Mouse (Mus musculus) olfactory bulb, adult 2 months (tissue): ENCODE measurements around the gene Ubr3. TPM values are rescaled to one million over a fixed set of nuclear protein-coding genes. Genes with fewer than 3 reads are reported as not detected.

Experiments used
- H3K27ac ChIP-seq: fragments of 200-500 bp; 2 replicates; pipeline ENCODE4 v1.5.1; 2012; ENCODE audit warnings: low read depth, low read length; ENCODE audit not compliant: insufficient read depth
- H3K4me1 ChIP-seq: fragments of 200-500 bp; 2 replicates; pipeline ENCODE4 v1.6.1; 2012; ENCODE audit warnings: low read length; ENCODE audit not compliant: control insufficient read depth, insufficient read depth
- H3K4me3 ChIP-seq: fragments of 200-500 bp; 2 replicates; pipeline ENCODE4 v1.5.1; 2012; ENCODE audit warnings: mild to moderate bottlenecking, low read depth, low read length, moderate library complexity; ENCODE audit not compliant: insufficient read depth
- CTCF ChIP-seq: fragments of 200-500 bp; IDR thresholded peaks from 2 replicates; pipeline ENCODE4 v1.5.1; 2012; ENCODE audit warnings: low read depth, mild to moderate bottlenecking, low read length, moderate library complexity; ENCODE audit not compliant: insufficient read depth
- POLR2A ChIP-seq: fragments of 200-500 bp; IDR thresholded peaks from 2 replicates; pipeline ENCODE4 v1.6.1; 2012; ENCODE audit warnings: mild to moderate bottlenecking, low read depth, low read length, moderate library complexity; ENCODE audit not compliant: insufficient read depth
- WGBS: fragments of 180-500 bp; shearing (Covaris S2); methylation state at CpG from one replicate; pipeline ENCODE4 v1.1.7; 2018; 5-methylcytosine and 5-hydroxymethylcytosine counted together
- polyA plus RNA-seq: library from polyadenylated mRNA; stranded (reverse); fragments of >200 nt; gene quantifications from 2 replicates; pipeline ENCODE4 v1.2.4, GENCODE M21; 2012; ENCODE audit warnings: low replicate concordance; ENCODE audit not compliant: missing spikeins, insufficient read depth, insufficient read length

Gene Ubr3
- polyA plus RNA-seq, 1 experiment, result 194 TPM

GRCm38 (mm10) chr2:70038752-70039151, 141.7 kb downstream of the Ubr3 start, which contains the start of gene Myo3b:
TSS of gene Myo3b (plus strand) at chr2:70039126.
- Histone ChIP-seq H3K27ac (no peak within 1 kb of the TSS), H3K4me3 (no peak within 1 kb of the TSS), H3K4me1 (peaks cover 4% of the 10 kb centered on the region; the same call in 1 of the 2 replicates)
- TF ChIP-seq POLR2A (no peak), CTCF (no peak)
- 54% methylated on average over 7 of the region's 7 CpGs for WGBS

- Histone ChIP-seq H3K4me1 (peaks cover 12% of the 10 kb centered on the region), H3K4me3 (no peak overlapping the region), H3K27ac (peak overlapping the region; percentile 15; the same call in 1 of the 2 replicates)
- no peak for TF ChIP-seq POLR2A
- TF ChIP-seq CTCF, result no peak
- WGBS, result 50% methylated on average over 6 of the region's 6 CpGs
Observed at GRCm38 (mm10) chr2:70044466-70044865, 147.4 kb downstream of the Ubr3 start.

- TF ChIP-seq POLR2A (no peak), CTCF (no peak)
- H3K4me1 ChIP-seq, result peaks cover 10% of the 10 kb centered on the region
- H3K4me3 ChIP-seq, result no peak overlapping the region
- H3K27ac ChIP-seq, result no peak overlapping the region
- 82% methylated on average over 11 of the region's 11 CpGs for WGBS
Observed at GRCm38 (mm10) chr2:70047868-70048267, 150.8 kb downstream of the Ubr3 start.

GRCm38 (mm10) chr2:70053803-70054202, 156.8 kb downstream of the Ubr3 start:
- WGBS, result 50% methylated on average over 9 of the region's 9 CpGs
- TF ChIP-seq POLR2A (no peak), CTCF (no peak)
- H3K4me3 ChIP-seq, result no peak overlapping the region
- H3K27ac ChIP-seq, result peak overlapping the region; percentile 97
- H3K4me1 ChIP-seq, result peaks cover 12% of the 10 kb centered on the region

GRCm38 (mm10) chr2:70058201-70058600, 161.2 kb downstream of the Ubr3 start:
- Histone ChIP-seq H3K4me3 (no peak overlapping the region), H3K27ac (peak overlapping the region; percentile 26; the same call in 1 of the 2 replicates), H3K4me1 (peaks cover 19% of the 10 kb centered on the region)
- 92% methylated on average over 4 of the region's 4 CpGs for WGBS
- TF ChIP-seq POLR2A (no peak), CTCF (no peak)

- 35% methylated on average over 11 of the region's 11 CpGs for WGBS
- TF ChIP-seq POLR2A, result no peak
- TF ChIP-seq CTCF, result no peak
- Histone ChIP-seq H3K4me1 (peaks cover 26% of the 10 kb centered on the region), H3K27ac (peak overlapping the region; percentile 90), H3K4me3 (no peak overlapping the region)
Observed at GRCm38 (mm10) chr2:70060359-70061345, 163.6 kb downstream of the Ubr3 start.

- WGBS, result 85% methylated on average over 6 of the region's 6 CpGs
- TF ChIP-seq CTCF (no peak), POLR2A (no peak)
- H3K4me3 ChIP-seq, result no peak overlapping the region
- H3K4me1 ChIP-seq, result peaks cover 28% of the 10 kb centered on the region
- H3K27ac ChIP-seq, result peak overlapping the region; percentile 53
Observed at GRCm38 (mm10) chr2:70065116-70065515, 168.1 kb downstream of the Ubr3 start.

- Histone ChIP-seq H3K4me3 (no peak overlapping the region), H3K4me1 (peaks cover 24% of the 10 kb centered on the region), H3K27ac (peak overlapping the region; percentile 53)
- TF ChIP-seq POLR2A (no peak), CTCF (no peak)
- WGBS, result 21% methylated on average over 7 of the region's 7 CpGs
Observed at GRCm38 (mm10) chr2:70065729-70066300, 168.8 kb downstream of the Ubr3 start.
